Mouse (Mus musculus): ENCODE measurements around the gene Rnf130. TPM values are rescaled to one million over a fixed set of nuclear protein-coding genes. Genes with fewer than 3 reads are reported as not detected.

Rnf130 gene
- polyA plus RNA-seq, 1 experiment from 2014 or later = 30.6 TPM

DNA sequence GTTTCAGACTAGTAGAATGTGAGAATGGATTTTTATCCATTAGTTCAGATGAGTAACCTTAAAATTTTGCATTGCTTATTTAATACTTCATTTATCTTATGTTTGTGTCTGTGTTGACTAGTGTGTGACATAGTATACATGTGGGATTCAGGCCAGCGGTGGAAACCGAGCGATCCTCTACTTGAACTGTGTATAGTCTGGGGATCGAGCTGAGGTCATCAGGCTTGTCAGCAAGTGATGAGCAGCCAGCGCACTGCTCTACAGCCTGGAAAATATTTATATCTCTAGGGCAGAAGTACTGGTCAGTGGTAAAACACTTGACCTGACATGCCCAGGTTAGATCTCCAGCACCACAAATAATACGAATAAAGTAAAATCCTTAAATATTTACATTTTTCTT is 23.0 kb downstream of the Rnf130 start:
- 71% methylated on average over 6 of the region's 6 CpGs for WGBS (ENCODE audit: insufficient replicate concordance)
- ATAC-seq (ENCODE audit: low read depth) (no peak), DNase-seq (no peak)
- Histone ChIP-seq H3K4me1 (replicated peaks) (peaks cover 63% of the 10 kb centered on the region), H3K36me3 (no peaks in the 10 kb centered on the region), H3K27me3 (no peaks in the 10 kb centered on the region), H3K27ac (no peak overlapping the region), H3K9ac (no peak overlapping the region), H3K9me3 (replicated peaks) (no peaks in the 10 kb centered on the region), H3K4me2 (no peak overlapping the region), H3K4me3 (replicated peaks) (no peak overlapping the region)

DNA sequence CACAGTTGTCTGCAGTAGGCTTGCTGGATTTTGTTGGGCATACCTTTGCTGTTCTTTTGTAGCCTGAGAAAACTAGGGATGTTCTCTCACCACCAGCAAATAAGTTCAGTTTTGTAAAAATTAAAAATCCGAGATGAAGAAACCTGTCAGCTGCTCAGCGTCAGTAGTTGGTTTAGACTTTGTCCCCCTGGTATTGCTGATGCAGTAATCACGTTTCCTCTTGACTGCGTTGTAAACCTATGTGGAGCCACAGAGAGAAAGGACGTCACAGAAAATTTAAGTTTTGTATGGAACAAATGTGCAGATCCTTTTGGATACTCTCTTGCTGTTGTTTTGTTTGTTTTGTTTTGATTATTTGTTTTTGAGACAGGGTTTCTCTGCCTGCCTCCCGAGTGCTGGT is 25.2 kb downstream of the Rnf130 start:
- ATAC-seq (ENCODE audit: low read depth) (no peak), DNase-seq (no peak)
- Histone ChIP-seq H3K9ac (no peak overlapping the region), H3K36me3 (peaks cover 6% of the 10 kb centered on the region; the same call in 1 of the 2 replicates), H3K9me3 (replicated peaks) (no peaks in the 10 kb centered on the region), H3K27me3 (no peaks in the 10 kb centered on the region), H3K4me3 (replicated peaks) (no peak overlapping the region), H3K4me1 (replicated peaks) (peaks cover 45% of the 10 kb centered on the region), H3K4me2 (no peak overlapping the region), H3K27ac (no peak overlapping the region)
- 56% methylated on average over 6 of the region's 6 CpGs for WGBS (ENCODE audit: insufficient replicate concordance)

DNA sequence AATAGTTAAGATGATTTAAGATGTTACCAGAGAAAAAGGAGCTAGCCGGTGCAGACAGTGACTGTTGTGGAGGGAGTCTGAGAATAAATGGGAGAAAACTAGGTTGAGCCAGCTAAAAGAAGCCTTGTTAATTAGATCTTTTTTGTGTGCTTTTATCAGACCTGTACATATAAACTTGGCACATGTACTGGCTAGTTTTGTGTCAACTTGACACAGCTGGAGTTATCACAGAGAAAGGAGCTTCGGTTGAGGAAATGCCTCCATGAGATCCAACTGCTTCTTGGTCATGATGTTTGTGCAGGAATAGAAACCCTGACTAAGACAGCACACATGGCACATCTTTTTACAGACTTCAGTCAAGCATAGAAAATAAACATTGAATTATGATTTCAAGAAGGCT is 32.6 kb downstream of the Rnf130 start:
- H3K4me2 ChIP-seq = no peak overlapping the region
- ATAC-seq (ENCODE audit: low read depth) = no peak
- H3K4me1 ChIP-seq (replicated peaks) = no peaks in the 10 kb centered on the region
- H3K9ac ChIP-seq = no peak overlapping the region
- no peak for DNase-seq
- H3K36me3 ChIP-seq = peaks cover 6% of the 10 kb centered on the region; the same call in 1 of the 2 replicates
- 37% methylated on average over 2 of the region's 2 CpGs for WGBS (ENCODE audit: insufficient replicate concordance)
- H3K27me3 ChIP-seq = no peaks in the 10 kb centered on the region
- H3K27ac ChIP-seq = no peak overlapping the region
- H3K9me3 ChIP-seq (replicated peaks) = no peaks in the 10 kb centered on the region
- H3K4me3 ChIP-seq (replicated peaks) = no peak overlapping the region

DNA sequence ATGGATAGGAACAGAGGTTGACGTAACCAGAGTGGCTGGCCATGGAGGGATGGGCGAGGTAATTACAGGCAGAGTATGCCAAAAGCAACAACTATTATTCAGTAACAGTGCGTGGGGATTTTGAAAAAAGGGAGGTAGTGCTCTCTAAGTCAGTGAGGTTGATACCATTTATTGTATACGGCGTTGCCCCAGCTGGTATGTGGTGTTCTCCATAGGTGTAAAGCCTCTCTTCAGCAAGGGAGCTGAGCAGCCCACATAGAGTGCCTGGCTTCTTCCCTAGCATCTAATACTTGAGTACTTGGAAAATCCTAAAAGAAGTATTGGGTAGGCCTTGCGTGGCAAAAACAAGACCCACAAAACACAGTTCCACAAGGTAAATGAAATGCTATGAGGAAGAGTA is 33.1 kb downstream of the Rnf130 start:
- no peak overlapping the region for H3K27ac ChIP-seq
- no peak overlapping the region for H3K4me2 ChIP-seq
- 79% methylated on average over 6 of the region's 6 CpGs for WGBS (ENCODE audit: insufficient replicate concordance)
- ATAC-seq (ENCODE audit: low read depth) = no peak
- H3K27me3 ChIP-seq = no peaks in the 10 kb centered on the region
- H3K4me1 ChIP-seq (replicated peaks) = no peaks in the 10 kb centered on the region
- no peak for DNase-seq
- no peaks in the 10 kb centered on the region for H3K9me3 ChIP-seq (replicated peaks)
- no peak overlapping the region for H3K9ac ChIP-seq
- peaks cover 6% of the 10 kb centered on the region; the same call in 1 of the 2 replicates for H3K36me3 ChIP-seq
- no peak overlapping the region for H3K4me3 ChIP-seq (replicated peaks)

DNA sequence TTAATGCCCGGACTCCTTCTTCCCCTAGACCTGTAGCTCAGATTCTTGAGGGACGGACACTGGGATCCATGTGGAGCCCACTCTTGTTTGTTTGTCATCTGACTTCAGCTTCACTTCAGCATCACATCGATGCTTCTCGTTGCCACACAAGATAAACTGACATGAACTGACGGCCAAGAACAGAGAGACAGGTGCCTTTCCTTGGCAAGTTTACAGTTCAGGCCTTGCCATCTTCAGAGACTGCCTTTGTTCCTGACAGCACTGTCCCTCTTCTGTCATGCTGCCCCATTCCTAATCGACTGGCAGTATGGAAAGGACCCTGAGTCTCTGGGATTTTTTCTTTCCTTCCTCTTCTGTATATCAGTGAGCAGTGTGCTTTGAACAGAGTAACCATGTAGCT is 33.9 kb downstream of the Rnf130 start:
- H3K27ac ChIP-seq = no peak overlapping the region
- no peaks in the 10 kb centered on the region for H3K9me3 ChIP-seq (replicated peaks)
- WGBS (ENCODE audit: insufficient replicate concordance) = 55% methylated on average over 6 of the region's 6 CpGs
- peaks cover 4% of the 10 kb centered on the region; the same call in 1 of the 2 replicates for H3K36me3 ChIP-seq
- H3K9ac ChIP-seq = no peak overlapping the region
- no peak overlapping the region for H3K4me3 ChIP-seq (replicated peaks)
- no peak overlapping the region for H3K4me2 ChIP-seq
- DNase-seq (no peak), ATAC-seq (ENCODE audit: low read depth) (no peak)
- H3K27me3 ChIP-seq = no peaks in the 10 kb centered on the region
- no peaks in the 10 kb centered on the region for H3K4me1 ChIP-seq (replicated peaks)

DNA sequence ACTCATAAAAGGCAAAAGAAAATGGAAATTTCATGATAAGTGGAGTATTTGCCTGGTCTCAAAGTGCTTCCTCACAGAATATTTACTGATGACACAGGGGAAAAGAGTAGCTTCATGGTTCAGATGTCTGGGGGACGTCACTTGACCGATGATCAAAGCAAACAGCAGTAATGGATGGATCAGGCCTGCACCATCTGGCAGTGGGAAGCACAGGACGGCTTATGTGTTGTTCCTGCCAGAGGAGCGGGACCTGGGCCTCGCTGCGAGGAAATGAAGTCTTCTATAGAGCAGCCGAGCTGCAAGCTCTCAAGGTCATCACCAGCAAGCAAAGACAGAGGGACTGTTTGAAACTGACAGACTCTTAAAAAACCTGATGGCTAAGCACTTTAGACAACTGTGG is 37.0 kb downstream of the Rnf130 start:
- 75% methylated on average over 7 of the region's 7 CpGs for WGBS (ENCODE audit: insufficient replicate concordance)
- Histone ChIP-seq H3K9me3 (replicated peaks) (no peaks in the 10 kb centered on the region), H3K9ac (no peak overlapping the region), H3K27me3 (no peaks in the 10 kb centered on the region), H3K4me3 (replicated peaks) (no peak overlapping the region), H3K27ac (no peak overlapping the region), H3K36me3 (no peaks in the 10 kb centered on the region), H3K4me2 (no peak overlapping the region), H3K4me1 (replicated peaks) (no peaks in the 10 kb centered on the region)
- no peak for ATAC-seq (ENCODE audit: low read depth)
- DNase-seq = no peak

DNA sequence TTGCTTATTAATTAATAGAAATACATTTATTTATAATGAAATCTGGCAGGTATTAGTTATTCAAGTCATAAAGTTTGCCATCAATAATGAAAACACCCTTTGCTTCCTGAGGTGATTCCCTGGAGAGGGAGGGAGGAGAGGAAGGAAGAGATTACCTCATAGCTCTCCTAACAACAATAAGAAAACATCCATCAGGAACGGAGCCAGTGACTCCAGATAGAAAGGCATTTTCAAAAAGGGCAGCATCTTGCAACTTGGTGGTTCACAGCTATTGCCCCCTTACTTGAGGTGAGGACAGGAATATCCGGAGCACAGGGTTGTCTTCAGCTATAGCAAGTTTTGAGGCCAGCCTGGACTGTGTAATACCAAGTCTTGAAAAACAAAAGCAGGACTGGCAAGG is 40.9 kb downstream of the Rnf130 start:
- H3K9me3 ChIP-seq (replicated peaks) = no peaks in the 10 kb centered on the region
- no peaks in the 10 kb centered on the region for H3K27me3 ChIP-seq
- no peak overlapping the region for H3K4me3 ChIP-seq (replicated peaks)
- WGBS (ENCODE audit: insufficient replicate concordance) = 66% methylated on average over 2 of the region's 2 CpGs
- ATAC-seq (ENCODE audit: low read depth) (no peak), DNase-seq (no peak)
- no peaks in the 10 kb centered on the region for H3K4me1 ChIP-seq (replicated peaks)
- no peaks in the 10 kb centered on the region for H3K36me3 ChIP-seq
- H3K9ac ChIP-seq = no peak overlapping the region
- no peak overlapping the region for H3K27ac ChIP-seq
- H3K4me2 ChIP-seq = no peak overlapping the region

DNA sequence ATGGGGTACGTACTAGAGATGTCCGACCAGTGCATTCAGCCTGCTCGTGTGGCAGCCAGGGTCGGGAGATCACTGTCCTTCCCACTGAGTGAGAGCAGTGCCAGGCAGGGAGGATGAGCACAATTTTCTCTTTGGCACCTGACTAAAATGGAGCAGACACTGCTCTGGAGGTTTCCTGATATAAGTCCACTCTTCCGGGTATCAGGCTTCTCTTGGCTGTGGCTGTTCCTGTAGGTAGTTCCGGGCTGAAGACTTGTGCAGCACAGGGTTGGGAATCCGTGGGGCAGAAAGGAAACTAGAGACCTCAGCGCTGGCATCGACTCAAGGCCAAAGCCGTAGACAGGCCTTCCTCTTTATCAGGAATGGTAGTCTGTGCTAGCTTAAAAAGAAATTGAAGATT is 48.7 kb downstream of the Rnf130 start:
- no peak for ATAC-seq (ENCODE audit: low read depth)
- 81% methylated on average over 10 of the region's 10 CpGs for WGBS (ENCODE audit: insufficient replicate concordance)

DNA sequence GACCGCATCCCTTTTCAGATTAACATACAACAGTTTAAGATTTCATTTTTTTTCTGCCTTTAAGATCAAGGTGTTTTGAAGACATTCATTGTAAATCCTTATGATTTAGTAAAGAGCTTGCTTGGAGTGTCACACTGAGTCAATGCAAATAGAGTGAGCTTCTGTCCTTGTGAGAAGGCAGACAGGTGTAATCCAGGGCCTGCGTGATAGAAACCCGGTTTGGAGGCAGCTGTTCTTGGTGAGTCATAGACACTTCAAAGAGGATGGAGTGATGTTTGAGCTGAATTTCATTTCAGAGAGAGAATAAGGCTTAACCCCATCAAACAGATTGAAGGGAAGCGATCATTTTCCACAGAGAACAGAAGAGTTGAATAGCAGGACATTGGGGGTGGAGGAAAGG is 51.6 kb downstream of the Rnf130 start:
- H3K27ac ChIP-seq = no peak overlapping the region
- H3K9ac ChIP-seq = no peak overlapping the region
- ATAC-seq (ENCODE audit: low read depth) (no peak), DNase-seq (no peak)
- 83% methylated on average over 4 of the region's 4 CpGs for WGBS (ENCODE audit: insufficient replicate concordance)
- no peaks in the 10 kb centered on the region for H3K9me3 ChIP-seq (replicated peaks)
- H3K27me3 ChIP-seq = no peaks in the 10 kb centered on the region
- H3K4me2 ChIP-seq = no peak overlapping the region
- 0 out of 2 replicates have a peak, but pooled peaks cover 3% of the 10 kb centered on the region for H3K4me1 ChIP-seq (replicated peaks)
- H3K36me3 ChIP-seq = no peaks in the 10 kb centered on the region
- H3K4me3 ChIP-seq (replicated peaks) = no peak overlapping the region

More for the DNA sequence above, 48.7 kb downstream of the Rnf130 start:
- DNase-seq = no peak
- Histone ChIP-seq H3K4me1 (replicated peaks) (no peaks in the 10 kb centered on the region), H3K9me3 (replicated peaks) (no peaks in the 10 kb centered on the region), H3K9ac (no peak overlapping the region), H3K27me3 (no peaks in the 10 kb centered on the region), H3K27ac (no peak overlapping the region), H3K36me3 (no peaks in the 10 kb centered on the region), H3K4me2 (no peak overlapping the region), H3K4me3 (replicated peaks) (no peak overlapping the region)

DNA sequence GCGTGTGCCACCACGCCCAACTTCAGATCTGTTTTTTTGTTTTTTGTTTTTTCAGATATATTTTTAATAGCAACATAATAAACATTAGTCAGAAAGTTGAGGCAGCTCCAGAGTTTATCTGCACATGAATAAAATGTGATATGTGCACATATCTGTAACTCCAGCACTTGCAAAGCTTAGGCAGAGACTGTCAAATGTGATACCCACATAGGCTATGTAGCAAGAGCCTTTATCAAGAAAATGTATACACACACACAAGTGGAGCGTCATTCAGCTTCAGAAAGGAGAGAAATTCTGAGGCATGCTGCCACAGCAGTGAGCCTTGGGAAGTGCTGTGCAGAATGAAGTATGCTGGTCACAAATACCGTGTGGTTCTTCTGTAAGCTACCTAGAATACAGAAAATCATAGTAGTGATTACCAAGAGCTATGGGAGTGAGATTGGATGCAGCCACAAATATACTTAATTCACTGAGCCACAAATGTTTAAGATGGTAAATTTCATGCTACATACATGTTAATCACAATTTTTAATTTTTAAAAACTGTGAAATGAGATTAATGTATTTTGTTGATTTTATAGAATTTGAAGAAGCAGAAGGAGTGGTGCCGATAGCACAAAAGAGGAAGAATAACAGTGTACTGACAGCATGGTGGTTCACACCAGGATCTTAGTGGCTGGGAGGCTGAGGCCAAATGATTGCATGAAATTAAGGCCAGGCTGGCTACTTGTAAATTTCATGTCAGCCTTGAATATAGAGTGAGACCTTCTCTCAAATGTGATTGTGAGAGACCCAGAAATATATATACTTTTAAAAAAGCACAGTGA is 56.4 kb downstream of the Rnf130 start:
- Histone ChIP-seq H3K9me3 (replicated peaks) (no peaks in the 10 kb centered on the region), H3K4me1 (replicated peaks) (0 out of 2 replicates have a peak, but pooled peaks cover 3% of the 10 kb centered on the region), H3K4me3 (replicated peaks) (no peak overlapping the region), H3K27ac (no peak overlapping the region), H3K9ac (no peak overlapping the region), H3K27me3 (no peaks in the 10 kb centered on the region), H3K36me3 (no peaks in the 10 kb centered on the region), H3K4me2 (no peak overlapping the region)
- WGBS (ENCODE audit: insufficient replicate concordance) = 57% methylated on average over 5 of the region's 5 CpGs
- DNase-seq (no peak), ATAC-seq (ENCODE audit: low read depth) (no peak)

DNA sequence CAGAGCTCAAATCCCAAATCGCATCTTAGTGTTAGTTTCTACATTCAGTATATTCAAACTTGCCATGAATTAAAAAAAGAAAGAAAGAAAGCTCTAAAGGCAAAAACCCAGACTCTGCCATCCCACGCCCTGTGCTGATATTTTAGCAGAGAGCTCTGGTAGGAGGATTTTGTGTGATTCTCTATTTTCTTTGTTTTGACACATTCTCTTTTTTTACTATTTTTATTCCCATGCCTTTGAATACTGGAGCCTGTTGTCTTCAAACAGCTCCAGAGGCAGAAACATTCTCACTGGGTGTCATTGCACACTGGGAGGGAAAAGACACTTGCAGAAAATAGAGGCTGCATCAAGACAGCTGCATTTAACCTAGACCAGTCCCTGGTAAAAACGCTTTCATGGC is 61.1 kb downstream of the Rnf130 start:
- no peak for ATAC-seq (ENCODE audit: low read depth)
- WGBS (ENCODE audit: insufficient replicate concordance) = 74% methylated on average over 3 of the region's 3 CpGs

DNA sequence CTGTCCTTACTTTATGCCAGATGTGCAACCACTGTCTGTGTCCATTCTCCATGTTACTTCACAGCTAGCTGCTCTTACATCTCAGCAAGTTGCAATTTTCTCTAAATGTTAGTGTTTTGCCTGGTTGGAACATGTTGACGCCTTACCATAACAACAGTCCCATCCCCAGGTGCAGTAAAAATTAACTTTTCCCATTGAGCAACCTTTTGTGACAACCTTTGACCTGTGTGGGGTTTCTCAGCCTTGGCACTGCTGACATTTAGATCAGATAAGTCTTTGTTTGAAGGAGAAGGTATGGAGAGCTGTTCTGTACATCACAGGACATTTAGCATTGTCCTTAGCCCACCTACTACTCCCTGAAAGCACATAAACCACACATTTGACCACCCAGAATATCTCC is 64.7 kb downstream of the Rnf130 start:
- ATAC-seq (ENCODE audit: low read depth) (no peak), DNase-seq (no peak)
- no peak overlapping the region for H3K4me3 ChIP-seq (replicated peaks)
- H3K9ac ChIP-seq = no peak overlapping the region
- H3K27ac ChIP-seq = no peak overlapping the region; the same call in 1 of the 2 replicates
- no peak overlapping the region for H3K4me2 ChIP-seq
- H3K36me3 ChIP-seq = peaks cover 11% of the 10 kb centered on the region; the same call in 1 of the 2 replicates
- no peaks in the 10 kb centered on the region for H3K9me3 ChIP-seq (replicated peaks)
- no peaks in the 10 kb centered on the region for H3K27me3 ChIP-seq
- H3K4me1 ChIP-seq (replicated peaks) = peaks cover 21% of the 10 kb centered on the region
- 63% methylated on average over 1 of the region's 1 CpGs for WGBS (ENCODE audit: insufficient replicate concordance)

More for the DNA sequence above, 61.1 kb downstream of the Rnf130 start:
- H3K4me3 ChIP-seq (replicated peaks) = no peak overlapping the region
- H3K9me3 ChIP-seq (replicated peaks) = no peaks in the 10 kb centered on the region
- H3K36me3 ChIP-seq = peaks cover 11% of the 10 kb centered on the region; the same call in 1 of the 2 replicates
- H3K4me1 ChIP-seq (replicated peaks) = peaks cover 23% of the 10 kb centered on the region
- no peak overlapping the region for H3K9ac ChIP-seq
- no peak for DNase-seq
- H3K27me3 ChIP-seq = no peaks in the 10 kb centered on the region
- no peak overlapping the region for H3K27ac ChIP-seq
- H3K4me2 ChIP-seq = no peak overlapping the region

Measured in liver, embryonic 13.5 days (tissue).